Mouse (Mus musculus): ENCODE measurements at regions not wholly inside any gene's neighbourhood (a gene's known extent, or its start where the extent isn't known, plus 50 kb on each side); places are given as distances from the start of the nearest gene placed in this dataset.
A peak's percentile ranks its signal among the peaks of the same experiment; 100 is the strongest.
"Not testable (repeated sequence)": the region's sequence is repeated elsewhere in the genome, so short reads cannot be mapped to it uniquely, and the experiment has no call there.

DNA sequence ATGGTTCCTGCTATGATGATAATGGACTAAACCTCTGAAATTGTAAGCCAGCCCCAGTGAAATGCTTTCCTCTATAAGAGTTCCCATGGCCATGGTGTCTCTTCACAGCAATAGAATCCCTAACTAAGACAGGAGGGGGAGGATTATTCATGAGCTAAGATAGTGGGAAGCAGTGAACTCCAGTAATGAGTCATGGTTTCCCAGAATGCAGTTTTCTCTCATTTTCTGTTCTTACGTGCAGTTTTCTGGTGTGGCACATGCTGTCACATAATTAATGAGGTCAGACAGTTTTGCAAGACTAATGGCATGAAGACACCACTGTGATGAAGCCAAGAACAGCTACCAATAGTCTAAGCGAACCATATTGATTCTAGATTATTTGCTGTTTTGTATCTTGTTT is 118.9 kb upstream of the Palmd start:
- Histone ChIP-seq H3K27me3 (replicated peaks; ENCODE audit: control insufficient read depth, insufficient read depth, low read length) (no peaks in the 10 kb centered on the region), H3K9me3 (ENCODE audit: control insufficient read depth, low read length) (no peaks in the 10 kb centered on the region), H3K4me3 (ENCODE audit: low read length) (no peak overlapping the region), H3K9ac (ENCODE audit: low read depth, low read length) (no peak overlapping the region), H3K27ac (ENCODE audit: low read length) (no peak overlapping the region), H3K4me2 (ENCODE audit: low read depth, low read length) (no peak overlapping the region), H3K4me1 (ENCODE audit: control insufficient read depth, insufficient read depth, low read length) (no peaks in the 10 kb centered on the region), H3K36me3 (ENCODE audit: control insufficient read depth, insufficient read depth, low read length) (no peaks in the 10 kb centered on the region)
- WGBS = 67% methylated on average over 2 of the region's 2 CpGs
- ATAC-seq = no peak

DNA sequence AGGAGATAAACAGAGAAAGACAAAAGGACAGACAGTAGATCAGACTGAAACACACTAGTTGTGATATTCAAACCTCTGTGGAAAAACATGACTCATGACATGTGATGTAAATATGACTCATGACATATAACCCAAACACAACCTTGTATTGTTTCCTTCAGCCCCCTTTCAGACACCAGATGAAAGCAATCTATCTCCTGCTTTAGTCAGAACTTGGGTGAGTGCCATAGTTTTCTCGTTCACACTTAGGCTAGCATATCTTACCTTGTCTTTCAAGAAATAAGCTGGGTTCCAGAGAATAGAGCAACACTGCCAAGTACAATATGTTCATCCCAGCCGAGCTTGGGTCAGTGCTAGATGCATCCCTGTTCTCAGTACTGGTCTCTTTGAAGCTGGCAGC is 107.9 kb upstream of the Palmd start:
- WGBS = 53% methylated on average over 2 of the region's 2 CpGs
- ATAC-seq = no peak
- H3K4me2 ChIP-seq (ENCODE audit: low read depth, low read length) = no peak overlapping the region

GRCm38 (mm10) chr3:117073399-117073798 is 104.6 kb upstream of the Palmd start:
- no peak overlapping the region for H3K9ac ChIP-seq (ENCODE audit: low read depth, low read length)
- no peaks in the 10 kb centered on the region for H3K36me3 ChIP-seq (ENCODE audit: control insufficient read depth, insufficient read depth, low read length)
- no peaks in the 10 kb centered on the region for H3K4me1 ChIP-seq (ENCODE audit: control insufficient read depth, insufficient read depth, low read length)
- WGBS = 57% methylated on average over 4 of the region's 4 CpGs
- no peak overlapping the region for H3K4me3 ChIP-seq (ENCODE audit: low read length)
- H3K4me2 ChIP-seq (ENCODE audit: low read depth, low read length) = no peak overlapping the region
- ATAC-seq = no peak
- no peaks in the 10 kb centered on the region for H3K27me3 ChIP-seq (replicated peaks; ENCODE audit: control insufficient read depth, insufficient read depth, low read length)
- no peaks in the 10 kb centered on the region for H3K9me3 ChIP-seq (ENCODE audit: control insufficient read depth, low read length)
- no peak overlapping the region for H3K27ac ChIP-seq (ENCODE audit: low read length)

More for the DNA sequence above, 107.9 kb upstream of the Palmd start:
- Histone ChIP-seq H3K27ac (ENCODE audit: low read length) (no peak overlapping the region), H3K4me1 (ENCODE audit: control insufficient read depth, insufficient read depth, low read length) (no peaks in the 10 kb centered on the region), H3K9me3 (ENCODE audit: control insufficient read depth, low read length) (no peaks in the 10 kb centered on the region), H3K9ac (ENCODE audit: low read depth, low read length) (no peak overlapping the region), H3K27me3 (replicated peaks; ENCODE audit: control insufficient read depth, insufficient read depth, low read length) (no peaks in the 10 kb centered on the region), H3K36me3 (ENCODE audit: control insufficient read depth, insufficient read depth, low read length) (no peaks in the 10 kb centered on the region), H3K4me3 (ENCODE audit: low read length) (no peak overlapping the region)

- Histone ChIP-seq H3K4me3 (ENCODE audit: low read length) (no peak overlapping the region), H3K9ac (ENCODE audit: low read depth, low read length) (no peak overlapping the region), H3K27ac (ENCODE audit: low read length) (no peak overlapping the region), H3K36me3 (ENCODE audit: control insufficient read depth, insufficient read depth, low read length) (no peaks in the 10 kb centered on the region), H3K27me3 (replicated peaks; ENCODE audit: control insufficient read depth, insufficient read depth, low read length) (no peaks in the 10 kb centered on the region), H3K4me1 (ENCODE audit: control insufficient read depth, insufficient read depth, low read length) (no peaks in the 10 kb centered on the region), H3K4me2 (ENCODE audit: low read depth, low read length) (no peak overlapping the region), H3K9me3 (ENCODE audit: control insufficient read depth, low read length) (no peaks in the 10 kb centered on the region)
- WGBS = 51% methylated on average over 3 of the region's 3 CpGs
- no peak for ATAC-seq
Measured at GRCm38 (mm10) chr3:117072998-117073397, 104.2 kb upstream of the Palmd start.

DNA sequence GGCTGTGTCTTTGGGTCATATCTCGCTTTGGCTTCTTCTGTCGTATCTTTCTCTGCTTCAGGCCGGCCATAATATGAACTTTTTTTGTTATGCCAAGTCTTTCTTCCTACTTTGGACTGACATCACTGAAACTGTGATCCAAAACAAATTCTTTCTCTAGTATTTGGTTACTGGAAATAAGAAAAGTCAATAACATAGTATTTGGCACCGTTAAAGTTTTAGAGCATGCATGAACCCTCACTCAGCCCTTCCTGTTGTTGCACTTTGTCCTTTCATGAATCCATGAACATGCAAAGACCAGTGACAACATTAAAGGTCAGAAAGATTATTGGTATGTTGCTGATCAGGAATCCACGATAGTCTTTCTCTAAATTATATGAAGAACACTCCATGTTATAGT is 103.1 kb upstream of the Palmd start:
- 91% methylated on average over 5 of the region's 5 CpGs for WGBS
- no peaks in the 10 kb centered on the region for H3K27me3 ChIP-seq (replicated peaks; ENCODE audit: control insufficient read depth, insufficient read depth, low read length)
- H3K9ac ChIP-seq (ENCODE audit: low read depth, low read length) = no peak overlapping the region
- H3K4me3 ChIP-seq (ENCODE audit: low read length) = no peak overlapping the region
- no peaks in the 10 kb centered on the region for H3K4me1 ChIP-seq (ENCODE audit: control insufficient read depth, insufficient read depth, low read length)
- H3K4me2 ChIP-seq (ENCODE audit: low read depth, low read length) = no peak overlapping the region
- no peak for ATAC-seq
- H3K9me3 ChIP-seq (ENCODE audit: control insufficient read depth, low read length) = no peaks in the 10 kb centered on the region
- H3K27ac ChIP-seq (ENCODE audit: low read length) = no peak overlapping the region
- no peaks in the 10 kb centered on the region for H3K36me3 ChIP-seq (ENCODE audit: control insufficient read depth, insufficient read depth, low read length)

GRCm38 (mm10) chr3:117067470-117068053 is 98.8 kb upstream of the Palmd start:
- peak; percentile 44; the same call in 1 of the 2 replicates for ATAC-seq
- Histone ChIP-seq H3K4me3 (ENCODE audit: low read length) (no peak overlapping the region), H3K4me1 (ENCODE audit: control insufficient read depth, insufficient read depth, low read length) (no peaks in the 10 kb centered on the region), H3K9me3 (ENCODE audit: control insufficient read depth, low read length) (no peaks in the 10 kb centered on the region), H3K4me2 (ENCODE audit: low read depth, low read length) (no peak overlapping the region), H3K27me3 (replicated peaks; ENCODE audit: control insufficient read depth, insufficient read depth, low read length) (no peaks in the 10 kb centered on the region), H3K9ac (ENCODE audit: low read depth, low read length) (no peak overlapping the region), H3K36me3 (ENCODE audit: control insufficient read depth, insufficient read depth, low read length) (no peaks in the 10 kb centered on the region), H3K27ac (ENCODE audit: low read length) (no peak overlapping the region)
- WGBS = 65% methylated on average over 7 of the region's 7 CpGs

DNA sequence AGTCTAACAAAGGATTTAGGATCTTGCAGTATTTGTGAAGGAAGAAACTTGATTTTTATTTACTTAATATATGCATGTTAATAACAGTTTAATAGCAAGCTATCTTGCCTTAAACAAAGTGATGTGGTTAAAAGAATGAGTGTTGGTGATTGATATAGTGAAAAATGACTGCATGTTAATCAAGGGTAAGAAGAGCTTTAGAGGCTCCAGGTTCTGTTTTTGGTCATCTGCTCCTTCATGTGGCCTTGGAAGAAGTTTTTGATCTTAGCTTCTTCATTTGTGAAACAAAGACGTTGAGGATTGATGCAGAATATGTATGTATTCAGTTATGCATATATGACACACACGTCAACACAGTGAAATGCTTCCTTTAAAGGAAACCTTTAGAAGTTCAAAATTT is 97.1 kb upstream of the Palmd start:
- no peaks in the 10 kb centered on the region for H3K9me3 ChIP-seq (ENCODE audit: control insufficient read depth, low read length)
- H3K36me3 ChIP-seq (ENCODE audit: control insufficient read depth, insufficient read depth, low read length) = no peaks in the 10 kb centered on the region
- no peak overlapping the region for H3K4me2 ChIP-seq (ENCODE audit: low read depth, low read length)
- no peaks in the 10 kb centered on the region for H3K4me1 ChIP-seq (ENCODE audit: control insufficient read depth, insufficient read depth, low read length)
- no peak overlapping the region for H3K9ac ChIP-seq (ENCODE audit: low read depth, low read length)
- H3K27ac ChIP-seq (ENCODE audit: low read length) = no peak overlapping the region
- no peaks in the 10 kb centered on the region for H3K27me3 ChIP-seq (replicated peaks; ENCODE audit: control insufficient read depth, insufficient read depth, low read length)
- ATAC-seq = no peak
- H3K4me3 ChIP-seq (ENCODE audit: low read length) = no peak overlapping the region
- WGBS = 92% methylated on average over 2 of the region's 2 CpGs

- H3K4me2 ChIP-seq (ENCODE audit: low read depth, low read length) = no peak overlapping the region
- H3K9ac ChIP-seq (ENCODE audit: low read depth, low read length) = no peak overlapping the region
- H3K4me3 ChIP-seq (ENCODE audit: low read length) = no peak overlapping the region
- no peaks in the 10 kb centered on the region for H3K27me3 ChIP-seq (replicated peaks; ENCODE audit: control insufficient read depth, insufficient read depth, low read length)
- no peaks in the 10 kb centered on the region for H3K9me3 ChIP-seq (ENCODE audit: control insufficient read depth, low read length)
- 64% methylated on average over 1 of the region's 1 CpGs for WGBS
- no peaks in the 10 kb centered on the region for H3K36me3 ChIP-seq (ENCODE audit: control insufficient read depth, insufficient read depth, low read length)
- no peak overlapping the region for H3K27ac ChIP-seq (ENCODE audit: low read length)
- H3K4me1 ChIP-seq (ENCODE audit: control insufficient read depth, insufficient read depth, low read length) = no peaks in the 10 kb centered on the region
- ATAC-seq = no peak
Measured at GRCm38 (mm10) chr3:117061831-117062230, 93.0 kb upstream of the Palmd start.

DNA sequence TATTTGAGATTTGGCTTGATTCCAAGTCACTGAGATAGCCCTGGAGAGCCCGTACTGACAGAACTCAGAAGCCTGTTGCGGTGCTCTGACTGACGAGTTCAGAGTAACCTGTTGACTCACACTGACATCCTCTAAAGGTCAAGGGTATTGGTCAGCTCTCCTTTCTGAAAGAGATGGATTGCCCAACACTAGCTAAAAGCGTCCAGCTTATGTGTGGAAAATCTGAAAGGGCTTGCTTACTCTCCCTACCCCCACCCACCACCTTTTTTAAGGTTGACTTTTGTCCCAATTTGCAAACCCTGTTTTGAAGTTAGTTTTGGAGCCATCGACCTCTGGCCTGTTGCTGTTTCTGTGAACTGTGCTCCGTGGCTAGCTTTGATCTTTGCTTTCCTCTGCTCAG is 92.4 kb upstream of the Palmd start:
- H3K4me3 ChIP-seq (ENCODE audit: low read length) = no peak overlapping the region
- H3K9me3 ChIP-seq (ENCODE audit: control insufficient read depth, low read length) = no peaks in the 10 kb centered on the region
- H3K27me3 ChIP-seq (replicated peaks; ENCODE audit: control insufficient read depth, insufficient read depth, low read length) = no peaks in the 10 kb centered on the region
- H3K4me2 ChIP-seq (ENCODE audit: low read depth, low read length) = no peak overlapping the region
- H3K4me1 ChIP-seq (ENCODE audit: control insufficient read depth, insufficient read depth, low read length) = no peaks in the 10 kb centered on the region
- no peak overlapping the region for H3K27ac ChIP-seq (ENCODE audit: low read length)
- WGBS = 66% methylated on average over 6 of the region's 6 CpGs
- no peak for ATAC-seq
- no peaks in the 10 kb centered on the region for H3K36me3 ChIP-seq (ENCODE audit: control insufficient read depth, insufficient read depth, low read length)
- H3K9ac ChIP-seq (ENCODE audit: low read depth, low read length) = no peak overlapping the region

GRCm38 (mm10) chr3:117054711-117055110 is 85.9 kb upstream of the Palmd start:
- not testable (repeated sequence) for H3K4me1 ChIP-seq (ENCODE audit: control insufficient read depth, insufficient read depth, low read length); H3K27ac ChIP-seq (ENCODE audit: low read length); H3K9ac ChIP-seq (ENCODE audit: low read depth, low read length); H3K9me3 ChIP-seq (ENCODE audit: control insufficient read depth, low read length); H3K36me3 ChIP-seq (ENCODE audit: control insufficient read depth, insufficient read depth, low read length); H3K4me2 ChIP-seq (ENCODE audit: low read depth, low read length); ATAC-seq; H3K27me3 ChIP-seq (replicated peaks; ENCODE audit: control insufficient read depth, insufficient read depth, low read length); H3K4me3 ChIP-seq (ENCODE audit: low read length)
- WGBS = 70% methylated on average over 3 of the region's 3 CpGs

Data from intestine, embryonic 16.5 days (tissue).